Mouse (Mus musculus) heart, postnatal 0 days (tissue): ENCODE results near the gene Large1. TPM values are rescaled to one million over a fixed set of nuclear protein-coding genes. Genes with fewer than 3 reads are reported as not detected.

Experiments
- ATAC-seq: fragments of 200-750 bp; cut with Nextera tagmentation; 2 replicates; pipeline ENCODE4 v1.8.0; 2017; ENCODE audit warnings: low read depth, moderate number of reproducible peaks, moderate library complexity; ENCODE audit not compliant: insufficient read depth
- DNase-seq: peaks from one replicate; pipeline ENCODE4 v3.0.0-alpha.2; 2016; ENCODE audit warnings: low spot score
- H3K27ac ChIP-seq: fragments of 300-500 bp; sonication (generic); 2 replicates; pipeline ENCODE4 v1.5.1; 2014; ENCODE audit warnings: low read depth, mild to moderate bottlenecking
- H3K27me3 ChIP-seq: fragments of 300-500 bp; sonication (generic); 2 replicates; pipeline ENCODE4 v1.6.1; 2014; ENCODE audit warnings: low read length, mixed read lengths; ENCODE audit not compliant: control insufficient read depth, insufficient read depth
- H3K36me3 ChIP-seq: fragments of 300-500 bp; sonication (generic); replicated peaks from 2 replicates; pipeline ENCODE4 v1.6.1; 2014; ENCODE audit warnings: low read length, mixed read lengths; ENCODE audit not compliant: control insufficient read depth, insufficient read depth
- H3K4me1 ChIP-seq: fragments of 300-500 bp; sonication (generic); 2 replicates; pipeline ENCODE4 v1.6.1; 2014; ENCODE audit warnings: antibody characterized with exemption; ENCODE audit not compliant: control insufficient read depth, insufficient read depth
- H3K4me2 ChIP-seq: fragments of 300-500 bp; sonication (generic); 2 replicates; pipeline ENCODE4 v1.6.1; 2014; ENCODE audit warnings: low read depth, mild to moderate bottlenecking, low read length, moderate library complexity
- H3K4me3 ChIP-seq: fragments of 300-500 bp; sonication (generic); 2 replicates; pipeline ENCODE4 v1.5.1; 2014; ENCODE audit warnings: low read depth, low read length
- H3K9ac ChIP-seq: fragments of 300-500 bp; sonication (generic); replicated peaks from 2 replicates; pipeline ENCODE4 v1.6.1; 2014; ENCODE audit warnings: low read depth, low read length, mixed read lengths
- H3K9me3 ChIP-seq: fragments of 300-500 bp; sonication (generic); replicated peaks from 2 replicates; pipeline ENCODE4 v1.6.1; 2016; ENCODE audit warnings: low read length; ENCODE audit not compliant: control insufficient read depth
- CTCF ChIP-seq: IDR thresholded peaks from 2 replicates; pipeline ENCODE4 v1.5.1; 2016; ENCODE audit warnings: antibody characterized with exemption, control low read depth, low read depth
- EP300 ChIP-seq: IDR thresholded peaks from 2 replicates; pipeline ENCODE4 v1.6.1; 2016; ENCODE audit warnings: antibody characterized with exemption, low read depth
- WGBS: fragments of 180-500 bp; shearing (Covaris S2); extraction: QIAGEN DNeasy Blood & Tissue Kit; methylation state at CpG from one replicate; pipeline ENCODE4 v1.1.7; 2014; 5-methylcytosine and 5-hydroxymethylcytosine counted together
- polyA plus RNA-seq: library from polyadenylated mRNA; unstranded; fragments of >200 nt; fragmentation: Nextera tagmentation; extraction: Ambion mirVana; gene quantifications from 2 replicates; pipeline ENCODE4 v1.2.1, GENCODE M21; 2015
- total RNA-seq: library from RNA; depleted of rRNA; stranded (reverse); fragments of >200 nt; gene quantifications from 2 replicates; pipeline ENCODE4 v1.2.3, GENCODE M21; 2014; ENCODE audit warnings: low replicate concordance

Gene Large1
- total and polyA plus RNA-seq, 2 experiments from 2014 or later: 5.9 to 41.0 TPM

GRCm38 (mm10) chr8:72832371-72832770 lies 521.0 kb downstream of the Large1 start:
- H3K27ac ChIP-seq: no peak overlapping the region
- DNase-seq (no peak), ATAC-seq (no peak)
- WGBS: 72% methylated on average over 1 of the region's 1 CpGs
- no peak overlapping the region for H3K9ac ChIP-seq
- H3K27me3 ChIP-seq: no peaks in the 10 kb centered on the region
- H3K4me2 ChIP-seq: no peak overlapping the region
- peaks cover 3% of the 10 kb centered on the region; the same call in 1 of the 2 replicates for H3K4me1 ChIP-seq
- peaks cover 12% of the 10 kb centered on the region for H3K36me3 ChIP-seq
- no peak for TF ChIP-seq EP300
- no peak for TF ChIP-seq CTCF
- no peak overlapping the region for H3K4me3 ChIP-seq
- no peaks in the 10 kb centered on the region for H3K9me3 ChIP-seq

DNA sequence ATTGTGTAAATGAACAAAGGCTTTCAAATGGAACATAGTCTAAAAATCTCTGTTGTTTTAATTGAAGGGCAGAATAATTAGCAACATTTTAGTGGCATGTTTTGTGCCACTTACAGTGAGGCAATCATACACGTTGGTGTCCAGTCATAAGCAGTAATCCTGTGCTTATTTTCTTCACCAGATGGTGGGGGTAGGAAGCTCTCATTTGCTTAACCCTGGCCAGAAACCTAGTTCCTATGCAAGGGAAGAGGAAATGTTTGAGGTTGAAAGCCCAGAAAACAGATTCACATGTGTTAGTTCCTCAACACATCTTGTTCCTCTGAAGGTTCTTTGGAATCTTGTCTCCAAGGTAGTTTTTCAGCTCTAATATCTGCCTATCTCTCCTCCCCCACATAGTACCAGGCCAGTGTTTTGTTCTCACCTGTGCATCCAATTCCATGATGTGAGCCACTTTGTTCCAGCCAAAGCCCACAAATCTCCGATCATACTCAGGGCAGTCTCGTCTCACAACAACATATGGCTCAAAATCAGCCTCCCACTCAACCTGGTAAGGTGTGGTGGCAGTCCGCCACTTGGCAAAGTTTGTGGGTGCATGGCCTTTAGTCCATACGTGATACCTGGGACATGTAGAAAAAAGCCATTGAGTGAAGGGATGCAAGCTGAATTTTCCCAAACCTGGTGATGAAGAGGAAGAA lies 535.5 kb downstream of the Large1 start:
- no peak for DNase-seq
- no peak overlapping the region for H3K4me2 ChIP-seq
- H3K36me3 ChIP-seq: peaks cover 21% of the 10 kb centered on the region
- H3K9ac ChIP-seq: no peak overlapping the region
- H3K4me1 ChIP-seq: no peaks in the 10 kb centered on the region
- no peaks in the 10 kb centered on the region for H3K27me3 ChIP-seq
- ATAC-seq: no peak
- H3K27ac ChIP-seq: no peak overlapping the region
- H3K4me3 ChIP-seq: no peak overlapping the region
- WGBS: 80% methylated on average over 5 of the region's 5 CpGs
- TF ChIP-seq CTCF (no peak), EP300 (no peak)
- H3K9me3 ChIP-seq: no peaks in the 10 kb centered on the region

DNA sequence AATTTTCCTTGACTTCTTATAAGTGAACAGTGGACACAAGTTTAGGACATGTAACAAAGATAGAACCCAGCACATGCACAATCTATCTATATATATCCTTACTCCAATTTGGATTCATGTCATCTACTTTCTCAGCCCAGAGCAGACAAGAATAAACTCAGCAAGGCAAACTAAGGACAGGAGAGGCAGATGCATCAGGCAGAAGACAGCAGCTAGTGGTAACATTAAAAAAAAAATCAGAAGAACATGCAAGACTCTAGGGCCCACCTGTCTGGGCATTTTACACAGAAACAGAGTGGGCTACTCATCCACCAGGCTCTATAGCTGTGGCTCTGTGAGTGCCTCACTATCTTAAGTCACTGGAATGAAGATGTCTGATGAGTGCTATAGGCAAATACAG lies 536.7 kb downstream of the Large1 start:
- Histone ChIP-seq H3K4me2 (no peak overlapping the region), H3K4me3 (no peak overlapping the region), H3K4me1 (no peaks in the 10 kb centered on the region), H3K36me3 (peaks cover 18% of the 10 kb centered on the region), H3K9ac (no peak overlapping the region), H3K9me3 (no peaks in the 10 kb centered on the region), H3K27me3 (no peaks in the 10 kb centered on the region), H3K27ac (no peak overlapping the region)
- ATAC-seq: no peak
- TF ChIP-seq CTCF (no peak), EP300 (no peak)
- no peak for DNase-seq

DNA sequence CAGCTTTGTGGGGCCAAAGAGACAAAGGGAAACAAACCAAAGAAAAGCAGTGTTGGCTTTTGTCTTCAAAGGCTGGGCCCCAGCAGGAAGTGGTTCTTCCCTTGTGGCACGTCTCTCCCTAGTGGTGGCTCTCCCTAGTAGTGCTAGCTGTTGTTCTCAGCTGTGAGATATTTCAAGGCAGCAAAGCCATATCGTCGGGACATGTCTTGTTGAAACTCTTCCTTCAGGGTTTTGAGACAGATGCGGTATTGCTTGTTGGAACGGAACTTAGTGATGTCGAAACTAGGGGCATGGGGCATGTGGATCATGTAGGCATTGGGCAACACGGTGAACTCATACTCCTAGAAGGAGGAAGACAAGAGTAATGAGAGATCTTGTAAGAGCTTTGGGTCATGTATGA lies 537.7 kb downstream of the Large1 start:
- no peak overlapping the region for H3K27ac ChIP-seq
- no peak for TF ChIP-seq CTCF
- TF ChIP-seq EP300: no peak
- DNase-seq: no peak
- peaks cover 14% of the 10 kb centered on the region for H3K36me3 ChIP-seq
- 82% methylated on average over 7 of the region's 7 CpGs for WGBS
- no peak overlapping the region for H3K4me3 ChIP-seq
- no peak overlapping the region for H3K9ac ChIP-seq
- H3K27me3 ChIP-seq: no peaks in the 10 kb centered on the region
- H3K9me3 ChIP-seq: no peaks in the 10 kb centered on the region
- no peak for ATAC-seq
- H3K4me2 ChIP-seq: no peak overlapping the region
- H3K4me1 ChIP-seq: no peaks in the 10 kb centered on the region

DNA sequence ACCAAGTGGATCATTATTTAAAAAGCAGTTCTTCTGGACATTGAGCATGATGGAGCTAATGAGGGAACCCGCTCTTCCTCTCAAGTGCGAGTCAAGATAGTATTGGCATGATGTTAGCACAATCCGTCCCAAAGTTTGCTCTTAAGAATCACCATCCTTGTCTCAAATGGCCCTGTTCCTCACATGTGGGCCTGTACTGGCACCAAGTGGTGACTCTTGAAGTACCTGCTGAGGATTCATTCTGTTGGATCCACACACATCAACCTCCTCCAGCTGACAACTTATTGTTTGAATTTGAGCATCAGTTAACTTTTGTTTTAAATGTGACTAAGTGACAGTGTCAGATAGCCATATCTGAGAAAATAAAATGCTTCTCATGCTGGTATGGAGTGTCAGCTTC lies 540.6 kb downstream of the Large1 start:
- 94% methylated on average over 3 of the region's 3 CpGs for WGBS
- no peak overlapping the region for H3K4me3 ChIP-seq
- no peak overlapping the region for H3K27ac ChIP-seq
- no peaks in the 10 kb centered on the region for H3K4me1 ChIP-seq
- TF ChIP-seq CTCF (0 out of 2 replicates have a peak, but pooled peaks have one; percentile 14), EP300 (no peak)
- no peak overlapping the region for H3K9ac ChIP-seq
- no peaks in the 10 kb centered on the region for H3K9me3 ChIP-seq
- DNase-seq (no peak), ATAC-seq (no peak)
- peaks cover 14% of the 10 kb centered on the region for H3K36me3 ChIP-seq
- H3K4me2 ChIP-seq: no peak overlapping the region
- H3K27me3 ChIP-seq: no peaks in the 10 kb centered on the region

GRCm38 (mm10) chr8:72801583-72801982 lies 551.8 kb downstream of the Large1 start:
- no peak for TF ChIP-seq EP300
- TF ChIP-seq CTCF: no peak
- ATAC-seq (no peak), DNase-seq (no peak)
- Histone ChIP-seq H3K4me2 (no peak overlapping the region), H3K27ac (no peak overlapping the region), H3K27me3 (no peaks in the 10 kb centered on the region), H3K9ac (no peak overlapping the region), H3K36me3 (no peaks in the 10 kb centered on the region), H3K4me1 (no peaks in the 10 kb centered on the region), H3K4me3 (no peak overlapping the region), H3K9me3 (0 out of 2 replicates have a peak, but pooled peaks cover 4% of the 10 kb centered on the region)
- 63% methylated on average over 2 of the region's 2 CpGs for WGBS
